Mouse (Mus musculus): ENCODE measurements around the gene Megf9.
A peak's percentile ranks its signal among the peaks of the same experiment; 100 is the strongest.

Gene Megf9

GRCm38 (mm10) chr4:70534891-70535269, at the start of gene Megf9:
Gene Megf9 (minus strand): TSS chr4:70534995.
- DNase-seq (ENCODE audit: low read depth, low spot score) = peak; percentile 98

DNA sequence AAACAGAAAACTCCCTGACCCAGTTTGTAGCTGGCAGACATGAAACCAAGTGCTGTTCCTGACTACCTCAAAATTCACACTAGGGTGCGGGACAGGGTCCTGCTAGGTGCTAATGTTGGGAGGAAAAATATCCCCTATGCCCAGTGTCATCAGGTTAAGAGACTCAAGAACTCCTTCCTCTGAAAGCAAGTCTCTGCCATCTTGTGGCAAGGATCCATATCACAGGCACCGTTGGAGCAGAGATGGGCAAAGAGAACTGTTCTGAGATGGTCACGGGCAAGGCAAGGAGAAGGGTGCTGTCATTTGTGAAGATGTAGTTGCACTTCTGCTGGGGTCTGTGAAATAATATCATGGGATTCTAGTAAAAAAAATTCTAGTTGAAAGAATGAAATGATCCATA, 44.9 kb upstream of the Megf9 start:
- peak; percentile 32 for DNase-seq (ENCODE audit: low read depth, low spot score)

- peak; percentile 32 for DNase-seq (ENCODE audit: low read depth, low spot score)
These were observed 43.5 kb upstream of the Megf9 start for GRCm38 (mm10) chr4:70578301-70578700.

DNA sequence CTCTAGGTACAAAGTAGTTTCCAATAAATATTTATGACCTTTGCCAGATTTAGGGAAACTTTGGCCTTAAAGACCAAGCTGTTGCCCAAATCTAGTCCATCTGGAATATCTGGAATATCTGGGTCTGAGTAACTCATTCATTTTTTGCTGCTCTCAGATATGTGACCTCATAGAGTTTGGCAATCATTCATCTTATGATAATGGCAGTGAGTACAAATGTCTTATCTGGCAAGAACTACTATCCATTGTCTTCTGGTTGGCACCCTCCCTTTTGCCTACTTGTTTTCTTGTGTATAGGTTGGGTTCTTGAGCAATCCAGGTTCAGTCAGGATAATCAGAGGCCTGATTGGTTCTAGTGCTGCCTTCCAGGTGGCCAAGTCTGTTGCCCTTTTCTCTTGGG, 41.3 kb upstream of the Megf9 start:
- DNase-seq (ENCODE audit: low read depth, low spot score) = no peak

DNA sequence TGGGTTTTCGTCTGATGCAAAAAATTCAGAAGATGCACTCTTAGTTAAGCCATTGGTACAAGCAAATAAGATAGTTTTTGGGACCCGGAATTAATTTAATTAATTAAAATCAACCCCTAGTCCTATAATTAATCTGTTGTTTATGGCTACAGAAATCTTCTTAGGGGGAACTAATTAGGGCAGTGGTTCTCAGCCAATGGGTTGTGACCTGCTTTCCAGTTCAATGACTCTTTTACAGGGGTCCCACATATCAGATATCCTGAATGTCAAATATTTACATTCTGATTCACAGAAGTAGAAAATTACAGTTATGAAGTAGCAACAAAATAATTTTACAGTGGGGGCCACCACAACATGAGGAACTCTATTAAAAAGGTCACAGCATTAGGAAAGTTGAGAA, 39.1 kb upstream of the Megf9 start:
- no peak for DNase-seq (ENCODE audit: low read depth, low spot score)

DNA sequence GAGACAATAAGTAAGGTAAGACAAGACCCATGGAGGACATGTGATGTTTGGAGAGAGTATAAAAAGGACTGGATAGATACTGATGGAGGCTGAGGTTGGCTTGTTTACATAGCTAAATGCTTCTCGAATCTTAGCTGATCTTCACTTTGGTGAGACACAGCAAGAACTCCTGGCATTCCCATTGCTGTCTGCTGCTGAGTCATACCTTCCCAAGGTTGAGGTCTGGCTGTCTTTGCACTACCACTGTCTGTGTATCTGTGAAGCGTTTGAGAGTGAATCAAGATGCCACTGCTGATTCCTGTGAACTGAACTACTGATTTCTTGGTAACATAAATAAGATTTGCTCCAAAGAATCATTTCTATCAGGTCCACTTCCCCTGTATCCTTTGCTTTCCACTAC, 19.1 kb upstream of the Megf9 start:
- no peak for DNase-seq (ENCODE audit: low read depth, low spot score)

DNA sequence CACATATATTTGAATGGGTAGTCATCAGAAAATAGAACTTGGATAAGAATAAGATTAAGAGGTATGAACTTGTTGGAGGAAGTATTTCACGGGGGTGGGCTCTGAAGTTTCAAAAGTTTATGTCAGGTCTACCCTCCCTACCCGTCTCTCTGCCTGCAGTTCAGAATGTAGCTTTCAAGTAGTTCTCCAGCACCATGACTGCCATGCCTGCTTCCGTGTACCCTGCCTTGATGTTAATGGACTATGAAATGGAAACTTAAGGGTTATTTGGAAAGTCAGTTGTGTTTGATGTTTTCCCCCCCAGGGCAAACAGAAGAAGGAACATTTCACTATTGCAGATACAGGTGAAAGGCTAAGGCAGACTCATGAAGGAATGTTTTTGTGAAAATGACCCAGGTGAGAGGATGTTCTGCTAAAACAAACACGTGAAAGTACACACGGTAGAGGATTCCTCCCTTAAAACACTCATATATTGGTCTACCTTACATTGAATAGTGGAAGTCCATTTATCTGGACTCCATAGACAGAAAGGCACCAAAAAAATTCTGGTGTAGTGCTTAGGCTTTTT, 18.5 kb upstream of the Megf9 start:
- DNase-seq (ENCODE audit: low read depth, low spot score) = no peak

GRCm38 (mm10) chr4:70552120-70552519, 17.3 kb upstream of the Megf9 start:
- DNase-seq (ENCODE audit: low read depth, low spot score) = no peak

DNA sequence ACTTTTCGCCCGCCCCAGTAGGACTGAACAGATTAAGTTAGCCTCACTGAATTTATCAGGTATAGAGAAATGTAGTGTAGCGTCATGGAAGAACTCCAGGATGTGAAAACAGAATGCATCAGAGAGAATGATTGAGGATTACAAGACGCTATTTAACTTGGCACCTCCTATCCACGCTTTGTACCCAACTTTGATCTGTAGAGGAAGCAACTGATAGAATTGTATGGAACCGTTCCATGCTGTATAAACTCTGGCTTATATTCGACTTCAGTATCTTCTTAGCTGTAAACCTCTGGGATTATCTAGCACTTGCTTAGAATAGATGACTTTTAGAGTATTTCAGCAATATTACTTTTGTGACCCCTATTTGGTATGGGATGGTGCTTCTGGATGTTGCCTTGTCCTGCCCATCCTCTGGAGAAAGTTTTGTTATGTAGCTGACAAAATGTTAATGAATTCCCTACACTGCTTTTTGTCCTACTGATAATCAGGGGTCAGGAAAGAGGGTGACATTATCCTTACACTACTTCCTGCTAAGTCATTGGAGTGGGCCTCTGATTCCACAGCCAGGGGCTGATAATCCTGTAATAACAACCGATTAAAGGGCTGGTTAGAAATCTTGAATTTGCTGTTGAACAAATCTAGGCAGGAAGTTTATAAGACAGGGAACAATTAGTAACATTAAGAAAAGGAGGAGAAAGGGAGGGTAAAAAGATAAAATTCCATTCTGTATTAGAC, 12.8 kb upstream of the Megf9 start:
- DNase-seq (ENCODE audit: low read depth, low spot score) = no peak

- no peak for DNase-seq (ENCODE audit: low read depth, low spot score)
These were observed 11.2 kb upstream of the Megf9 start for GRCm38 (mm10) chr4:70545869-70546542.

DNA sequence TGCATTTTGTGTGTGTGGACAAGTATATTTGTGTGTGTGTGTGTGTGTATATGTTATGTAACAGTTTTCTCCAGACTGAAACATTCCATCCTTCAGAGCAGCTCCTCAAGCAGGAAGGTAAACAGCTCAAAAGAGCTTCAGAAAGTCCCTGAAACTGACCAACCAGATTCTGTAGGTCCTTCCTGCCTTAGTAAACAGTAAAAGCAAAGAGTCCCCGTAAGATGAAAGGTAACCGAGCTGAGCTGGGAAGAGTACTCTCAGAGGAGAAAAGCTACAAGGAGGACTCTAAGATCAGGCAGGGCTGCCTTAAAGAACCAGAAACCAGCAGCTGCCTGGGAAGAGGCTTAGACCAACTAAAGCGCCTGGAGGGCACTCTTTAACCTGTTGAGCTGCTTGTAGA, 9.6 kb upstream of the Megf9 start:
- no peak for DNase-seq (ENCODE audit: low read depth, low spot score)

GRCm38 (mm10) chr4:70542387-70542786, 7.6 kb upstream of the Megf9 start:
- DNase-seq (ENCODE audit: low read depth, low spot score) = no peak

GRCm38 (mm10) chr4:70540743-70541142, 5.9 kb upstream of the Megf9 start:
- DNase-seq (ENCODE audit: low read depth, low spot score) = no peak

DNA sequence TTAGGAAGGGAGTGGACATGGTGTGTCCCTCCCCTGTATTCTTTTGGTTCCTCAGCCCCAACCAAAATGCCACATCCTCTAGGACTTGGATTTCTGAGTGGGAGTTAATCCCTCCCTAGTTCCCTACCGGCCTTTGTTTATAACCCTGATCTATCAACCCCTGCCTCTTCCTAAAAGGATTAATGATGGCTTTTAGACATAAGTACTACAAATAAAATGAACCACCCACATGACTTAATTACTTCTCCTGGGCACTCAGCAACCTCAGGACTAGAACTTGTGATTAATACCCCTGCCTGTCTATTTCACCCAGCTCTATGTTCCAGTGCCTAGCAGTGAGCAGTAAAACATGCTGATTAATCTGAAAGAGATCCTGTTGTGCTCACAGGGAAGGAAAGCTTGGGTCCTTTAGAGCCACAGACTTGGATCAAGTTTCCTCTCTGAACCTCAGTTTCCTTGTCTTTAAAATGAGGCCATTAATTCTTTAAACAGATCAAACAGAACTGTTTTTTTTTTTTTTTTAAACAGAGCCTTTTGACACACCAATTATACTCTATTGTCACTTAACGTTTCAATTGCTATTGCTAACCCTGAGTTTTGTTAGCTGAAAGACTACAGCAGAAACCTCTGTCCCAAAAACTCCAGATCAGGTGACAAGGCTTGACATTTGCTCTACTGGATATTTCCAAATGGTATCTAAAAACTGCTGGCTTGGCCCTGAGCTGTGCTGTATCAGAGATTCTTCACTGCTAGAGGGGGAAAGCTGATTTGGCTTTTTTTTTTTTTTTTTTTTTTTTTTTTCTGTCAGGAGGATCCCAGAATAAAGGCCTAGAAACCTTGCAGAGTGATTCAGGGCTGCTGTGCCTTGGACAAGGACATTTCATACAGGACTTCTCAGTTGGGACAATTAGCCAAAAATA, 2.1 kb upstream of the Megf9 start:
- DNase-seq (ENCODE audit: low read depth, low spot score) = no peak

GRCm38 (mm10) chr4:70535711-70536311, 1.0 kb upstream of the Megf9 start:
- DNase-seq (ENCODE audit: low read depth, low spot score) = no peak

DNA sequence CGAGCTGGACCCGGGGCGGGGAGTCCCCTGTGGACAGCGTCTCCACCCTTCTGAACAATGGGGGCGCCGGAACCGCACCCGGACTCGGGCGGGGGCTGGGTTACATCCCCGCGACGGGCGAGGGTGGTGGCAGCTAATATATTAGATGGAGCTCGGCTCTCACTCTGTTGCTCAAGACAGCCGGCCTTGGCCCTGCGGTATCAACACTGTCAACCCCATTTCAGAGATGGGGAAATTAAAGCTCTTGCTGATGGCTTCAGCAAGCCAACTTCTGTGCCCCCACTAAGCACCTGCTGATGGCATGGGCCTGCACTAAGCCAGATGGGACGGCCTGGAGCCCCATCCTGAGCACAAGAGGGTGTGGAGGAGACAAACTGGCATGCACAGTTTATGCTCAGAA, 494 bp upstream of the Megf9 start:
- no peak for DNase-seq (ENCODE audit: low read depth, low spot score)

DNA sequence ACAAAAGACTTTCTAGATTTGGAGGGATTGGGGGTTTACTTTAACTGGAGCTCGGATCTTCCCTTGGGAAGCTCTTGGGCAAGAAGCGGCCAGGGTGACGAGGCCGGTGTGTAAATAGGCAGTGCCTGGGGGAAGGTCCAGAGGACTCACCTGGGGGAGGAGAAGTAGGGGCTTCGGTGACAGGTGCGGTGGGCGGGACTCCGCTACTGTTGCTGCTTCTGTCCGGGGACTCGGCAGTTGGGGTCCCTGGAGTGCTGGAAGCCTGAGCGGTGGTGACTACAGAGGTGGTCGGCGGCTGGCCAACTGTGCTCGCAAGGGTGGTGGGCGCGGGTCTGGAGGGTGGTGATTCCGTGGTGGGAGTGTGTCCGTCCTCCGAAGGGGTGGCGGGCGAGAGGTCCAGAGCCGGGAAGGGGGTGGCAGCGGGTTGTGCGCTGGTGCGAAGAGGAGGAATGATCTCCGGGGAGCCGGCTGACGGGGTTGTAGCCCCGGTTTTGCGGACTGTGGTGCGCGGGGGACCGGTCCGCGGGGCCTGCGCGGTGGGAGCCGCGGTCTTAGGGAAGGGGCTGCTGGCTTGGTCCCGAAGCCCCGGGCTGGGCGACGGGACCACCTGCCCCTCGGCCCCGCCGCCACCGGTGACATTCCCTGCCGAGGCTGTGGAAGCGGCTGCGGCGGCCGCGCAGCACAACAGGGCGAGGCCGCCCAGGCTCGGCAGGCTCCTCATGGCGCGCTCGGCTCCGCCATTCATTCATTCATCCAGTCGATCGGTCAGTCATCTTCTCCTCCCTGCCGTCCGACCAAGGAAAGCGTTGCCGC, 511 bp downstream of the Megf9 start:
- no peak for DNase-seq (ENCODE audit: low read depth, low spot score)

- peak; percentile 29 for DNase-seq (ENCODE audit: low read depth, low spot score)
These were observed 1.6 kb downstream of the Megf9 start for GRCm38 (mm10) chr4:70533056-70533805.

- no peak for DNase-seq (ENCODE audit: low read depth, low spot score)
These were observed 3.8 kb downstream of the Megf9 start for GRCm38 (mm10) chr4:70531021-70531420.

DNA sequence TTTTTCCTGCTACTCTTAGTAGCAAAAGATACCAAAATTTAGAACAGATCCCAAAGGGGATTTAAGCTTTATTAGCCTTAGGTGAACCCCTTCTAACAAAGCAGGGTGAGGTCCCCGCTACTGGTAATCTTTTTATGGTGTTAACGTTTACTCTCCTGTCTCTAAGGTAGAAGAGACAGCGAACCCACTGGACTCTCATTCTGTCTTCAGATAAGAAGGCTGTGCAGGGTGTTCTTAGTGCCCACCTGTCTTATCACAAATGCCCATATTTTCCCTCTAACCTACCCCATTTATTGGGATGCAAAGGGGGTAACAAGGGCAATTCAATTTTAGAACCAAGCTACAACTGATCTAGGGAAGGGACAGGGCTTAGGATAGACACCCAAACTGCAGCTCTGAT, 6.2 kb downstream of the Megf9 start:
- DNase-seq (ENCODE audit: low read depth, low spot score) = no peak

Measured in A20 (cell line).